Mouse (Mus musculus) cerebellum, adult 8-10 months (tissue): ENCODE measurements at regions not wholly inside any gene's neighbourhood (a gene's known extent, or its start where the extent isn't known, plus 50 kb on each side); places are given as distances from the start of the nearest gene placed in this dataset.

Experiments
- DNase-seq: peaks from one replicate; pipeline ENCODE4 v3.0.0; 2022

DNA sequence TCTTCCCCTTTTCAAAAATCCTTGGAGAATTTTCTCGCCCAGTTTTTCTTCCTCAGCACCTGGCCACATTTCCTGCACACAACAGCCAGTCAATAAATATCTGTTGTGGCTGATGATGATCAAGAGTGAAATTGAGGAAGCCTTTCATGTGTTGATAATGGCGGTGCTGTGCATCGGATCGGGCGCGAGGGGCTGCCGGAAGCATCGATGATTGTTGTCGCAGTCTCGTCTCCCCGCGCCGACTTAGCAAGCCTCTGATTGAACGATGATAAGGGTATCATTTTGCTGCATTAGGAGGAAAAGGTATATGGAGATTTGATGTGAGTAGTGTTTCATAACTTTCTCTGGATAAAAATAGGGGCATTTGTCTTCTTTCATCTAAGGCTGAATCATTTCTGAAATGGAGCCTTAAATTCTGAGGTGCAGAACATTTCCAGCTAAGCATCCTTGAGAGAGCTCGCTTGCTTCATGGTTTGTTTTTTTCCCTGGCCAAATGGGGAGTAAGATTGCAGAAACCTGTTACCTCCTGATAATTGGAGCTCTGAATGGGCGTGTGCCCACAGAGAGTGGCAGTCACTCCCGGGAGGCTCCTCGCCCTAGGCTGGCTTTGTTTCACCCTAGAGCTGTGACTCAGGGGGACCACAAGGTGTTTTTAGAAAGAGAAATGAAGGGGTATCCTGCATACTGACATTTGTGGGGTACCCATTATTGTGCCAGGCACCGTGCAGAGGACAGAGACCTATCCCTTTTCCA lies 94.8 kb upstream of the Podxl start:
- DNase-seq: no peak

DNA sequence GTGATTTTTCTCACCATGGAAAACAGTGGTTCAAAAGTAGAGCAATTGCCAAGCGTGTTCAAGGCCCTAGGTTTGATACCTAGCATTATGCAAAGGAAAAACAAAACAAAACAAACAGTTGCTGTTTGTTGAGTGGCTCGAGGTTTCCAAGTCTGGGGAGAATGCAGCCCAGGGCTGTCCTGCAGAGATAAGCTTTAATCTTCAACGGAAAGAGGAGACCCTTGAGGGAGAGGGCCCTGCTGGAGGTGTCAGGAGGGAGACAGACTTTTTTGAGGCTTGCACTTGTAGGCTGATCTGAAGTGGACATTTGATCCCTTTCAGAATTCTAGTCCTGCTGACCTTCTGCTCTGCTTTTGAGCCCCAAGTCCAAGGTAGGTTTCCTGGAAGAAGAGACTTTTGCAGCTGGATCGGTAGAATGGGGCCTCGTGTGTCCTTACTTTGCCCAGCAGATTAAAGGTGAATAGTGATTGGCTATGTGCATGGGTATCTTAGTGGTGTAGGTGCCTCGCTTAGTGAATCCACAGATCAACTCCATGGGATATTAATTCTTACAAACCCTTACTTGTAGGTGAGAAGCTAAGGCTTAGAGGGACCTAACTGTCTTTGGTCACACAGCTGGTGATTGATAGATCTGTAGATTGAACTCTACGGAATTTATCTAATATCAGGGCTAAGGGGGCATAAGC lies 87.2 kb upstream of the Podxl start:
- no peak for DNase-seq

DNA sequence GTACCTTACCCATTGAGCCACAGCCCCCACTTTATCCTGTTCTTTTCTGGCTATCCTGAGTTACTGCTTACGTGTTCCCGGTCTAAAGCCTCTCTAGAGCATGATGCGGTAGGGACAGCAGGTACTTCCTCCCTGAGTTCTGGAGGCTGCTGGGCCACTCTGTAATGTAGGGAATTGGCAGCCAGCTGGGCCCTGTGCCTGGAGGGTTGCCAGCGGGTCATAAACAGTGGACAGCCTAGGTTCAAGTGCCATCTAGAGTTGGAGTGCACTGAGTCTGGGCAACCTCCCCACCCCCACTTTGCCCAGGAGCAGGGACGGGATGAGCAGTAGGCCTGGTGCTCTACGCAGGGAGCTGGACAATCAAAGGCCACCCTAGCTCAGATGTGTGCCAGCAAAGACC lies 81.5 kb upstream of the Podxl start:
- DNase-seq: no peak

DNA sequence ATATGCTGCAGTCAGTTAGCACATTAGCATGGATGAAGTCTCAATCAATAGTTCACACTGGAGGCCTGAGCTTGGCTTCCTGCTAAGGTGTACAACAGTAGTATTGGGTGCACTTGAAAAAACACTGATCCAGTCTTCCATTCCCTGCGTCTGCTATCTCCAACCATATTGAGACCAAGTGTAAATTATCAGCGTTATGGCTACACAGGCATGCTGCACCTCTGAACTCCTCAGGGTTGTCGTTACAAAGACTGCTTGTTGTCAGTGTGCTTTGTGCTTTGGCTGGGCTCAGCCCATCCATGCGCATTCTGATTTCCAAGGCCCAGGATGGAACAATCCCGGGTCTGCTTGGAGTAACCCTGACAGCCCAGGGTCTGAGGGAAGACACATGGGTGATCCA lies 80.7 kb upstream of the Podxl start:
- DNase-seq: no peak

GRCm38 (mm10) chr6:31642451-31642942 lies 78.7 kb upstream of the Podxl start:
- DNase-seq: no peak

DNA sequence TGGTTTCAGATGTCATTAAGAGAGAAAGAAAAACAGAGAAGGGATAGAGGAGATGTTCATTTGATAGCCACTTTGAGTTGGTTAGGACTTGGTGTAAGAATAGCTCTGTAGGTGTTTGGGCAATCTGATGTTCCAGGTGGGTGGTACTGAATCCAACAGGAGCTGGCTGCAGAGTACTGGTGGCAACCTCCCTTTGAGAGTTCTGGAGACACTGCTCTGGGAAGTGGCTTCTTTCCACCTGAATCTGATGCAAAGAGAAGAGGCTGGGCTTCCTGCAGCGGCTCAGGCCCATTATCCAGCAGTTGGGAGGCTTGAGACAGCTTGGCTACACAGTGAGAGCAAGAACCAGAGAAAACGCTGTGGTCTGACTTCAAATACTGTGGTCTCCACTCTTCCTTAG lies 77.0 kb upstream of the Podxl start:
- DNase-seq: no peak

DNA sequence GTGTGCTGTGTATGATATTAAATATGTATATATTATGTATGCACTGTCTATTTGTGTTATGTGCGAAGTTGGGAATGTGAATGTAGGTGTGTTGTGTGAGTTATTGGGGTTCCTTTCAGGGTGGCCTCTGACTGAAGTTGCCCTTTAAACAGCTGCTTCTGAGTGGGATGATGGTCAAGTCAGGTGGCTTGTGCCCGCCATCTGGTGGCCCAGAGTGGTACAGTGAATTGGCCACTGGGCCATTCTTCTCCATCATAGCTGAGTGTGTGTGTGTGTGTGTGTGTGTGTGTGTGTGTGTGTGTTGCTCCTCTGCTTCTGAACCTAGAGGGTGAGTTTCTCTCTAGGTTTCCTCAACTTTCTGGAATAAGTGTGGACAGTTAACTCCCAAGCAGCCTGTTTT lies 75.7 kb upstream of the Podxl start:
- DNase-seq: peak; percentile 15

DNA sequence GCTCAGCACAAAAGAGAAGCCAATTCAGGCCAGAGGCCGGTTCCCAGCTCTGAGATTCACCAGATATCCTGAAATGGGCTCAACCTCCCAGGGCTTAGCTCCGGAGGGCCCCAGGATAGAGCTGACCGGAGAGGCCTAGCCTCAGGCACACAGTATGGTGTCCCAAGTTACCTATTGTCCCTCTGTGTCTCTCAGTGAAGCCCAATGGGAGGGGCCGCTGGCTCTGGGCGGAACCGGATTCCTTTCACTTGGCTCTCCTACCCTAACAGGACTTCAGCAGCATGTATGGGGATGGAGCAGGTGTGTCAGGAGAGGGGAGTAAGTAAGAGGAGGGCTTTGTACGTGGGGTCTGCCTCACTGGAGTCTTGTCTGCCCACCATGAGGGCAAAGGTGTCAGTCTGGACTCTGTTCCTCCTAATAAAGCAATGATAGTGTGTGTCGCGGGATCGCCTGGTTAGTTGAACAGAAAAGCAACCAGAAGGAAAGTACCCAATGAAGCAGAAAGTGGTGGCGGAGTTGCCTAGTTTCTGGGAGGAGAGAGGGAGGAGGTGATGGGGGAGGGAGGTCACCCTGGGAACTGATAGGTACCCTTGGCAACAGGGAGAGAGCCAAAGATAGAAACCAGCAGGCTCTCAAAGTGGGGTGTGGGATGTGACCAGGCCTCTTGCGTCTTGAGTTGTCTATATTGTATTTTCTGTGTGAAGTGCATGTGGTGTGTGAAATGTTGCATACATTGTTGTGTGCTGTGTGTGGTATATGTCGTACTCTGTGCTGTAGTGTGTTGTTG lies 74.8 kb upstream of the Podxl start:
- no peak for DNase-seq

DNA sequence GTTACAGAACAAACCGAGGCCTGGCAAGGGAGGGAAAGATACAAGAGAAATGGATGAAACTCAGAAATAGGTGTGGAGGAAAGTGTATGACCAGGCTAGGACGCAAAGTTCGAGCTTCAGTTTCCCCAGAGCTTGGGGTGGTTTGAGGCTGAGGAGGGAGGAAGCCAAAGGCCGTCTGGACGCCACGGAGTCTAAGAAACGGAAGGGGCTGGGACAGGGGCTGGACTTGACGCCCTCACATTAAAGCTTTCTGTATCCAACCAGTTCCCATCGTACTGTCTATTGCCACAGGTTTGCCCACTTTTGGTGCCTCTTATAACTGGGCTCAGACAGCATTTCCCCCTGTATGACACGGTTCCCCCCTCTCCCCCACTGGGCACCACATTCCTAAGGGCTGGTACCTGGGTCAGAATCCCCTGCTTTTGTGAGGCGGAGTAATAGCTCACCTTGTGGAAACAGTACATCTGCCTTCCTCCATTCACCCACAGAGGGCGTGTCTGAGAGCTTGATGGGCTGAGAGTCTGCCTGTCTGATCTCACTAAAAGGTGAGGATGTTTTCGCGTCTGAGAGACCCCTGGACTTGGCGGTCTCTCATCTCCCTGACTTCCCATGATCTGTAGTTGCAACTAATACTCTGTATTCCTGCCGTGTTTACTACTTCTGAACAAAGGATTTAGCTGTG lies 73.7 kb upstream of the Podxl start:
- no peak for DNase-seq

GRCm38 (mm10) chr6:31636954-31637353 lies 73.2 kb upstream of the Podxl start:
- no peak for DNase-seq

DNA sequence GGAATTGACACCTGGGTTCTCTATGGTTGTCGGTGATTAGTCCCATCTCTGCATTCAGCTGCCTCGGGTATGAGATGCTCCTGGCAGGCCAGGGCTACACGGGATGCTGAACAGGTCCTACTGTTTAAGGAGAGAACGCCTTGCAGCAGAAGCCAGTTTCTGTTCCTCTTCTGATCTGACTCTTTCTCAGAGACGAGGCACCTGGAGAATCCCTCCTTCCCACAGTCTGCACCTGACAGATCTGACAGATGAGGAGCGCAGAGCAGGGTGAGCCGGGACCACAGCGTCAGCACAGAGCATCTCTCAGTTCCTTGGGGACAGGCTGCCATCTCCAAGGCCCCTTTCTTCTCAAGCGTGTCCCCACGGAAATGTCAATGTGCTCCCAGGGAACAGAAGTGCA lies 68.7 kb upstream of the Podxl start:
- no peak for DNase-seq

GRCm38 (mm10) chr6:31630009-31630408 lies 66.2 kb upstream of the Podxl start:
- no peak for DNase-seq

DNA sequence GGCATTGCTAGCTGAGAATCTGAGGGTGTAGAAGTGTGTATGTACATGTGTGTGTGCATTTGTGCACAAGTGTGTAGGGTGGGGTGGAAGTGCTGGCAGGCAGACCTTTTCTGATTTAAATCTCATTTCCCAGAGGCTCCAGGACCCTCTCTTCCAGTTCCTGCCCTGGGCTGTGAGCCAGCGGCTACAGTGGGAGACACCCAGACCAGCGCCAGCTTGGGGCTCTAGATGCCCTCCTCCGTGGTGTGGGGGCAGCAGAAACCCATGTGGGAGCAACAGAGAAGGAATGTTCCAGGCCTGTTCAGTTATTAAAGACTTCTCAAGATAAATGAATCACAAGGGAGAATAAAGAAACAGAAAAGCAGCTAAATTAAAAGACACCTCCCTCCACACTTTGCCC lies 64.1 kb upstream of the Podxl start:
- DNase-seq: no peak

- no peak for DNase-seq
Measured at GRCm38 (mm10) chr6:31625055-31625454, 61.3 kb upstream of the Podxl start.

DNA sequence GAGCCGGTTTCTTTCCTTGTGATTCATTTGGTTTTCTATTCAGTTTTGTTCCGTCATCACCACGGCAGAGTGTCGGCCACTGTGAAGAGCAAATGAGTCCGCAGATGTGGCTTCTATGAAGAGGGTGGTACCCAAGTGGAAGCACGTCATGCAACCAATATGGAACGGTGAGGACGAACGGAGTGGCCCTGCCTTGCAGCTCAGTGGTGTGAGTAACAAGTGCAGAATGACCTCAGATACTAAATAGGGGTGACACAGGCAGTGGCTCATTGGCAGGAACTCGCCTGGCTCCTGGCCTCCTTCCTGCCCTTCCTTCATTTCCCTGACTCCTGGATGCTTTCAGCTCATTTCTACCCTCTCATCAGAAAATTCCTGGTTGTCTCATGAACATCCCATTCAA lies 60.6 kb upstream of the Podxl start:
- DNase-seq: no peak

- DNase-seq: no peak
Measured at GRCm38 (mm10) chr6:31621023-31621422, 57.2 kb upstream of the Podxl start.

DNA sequence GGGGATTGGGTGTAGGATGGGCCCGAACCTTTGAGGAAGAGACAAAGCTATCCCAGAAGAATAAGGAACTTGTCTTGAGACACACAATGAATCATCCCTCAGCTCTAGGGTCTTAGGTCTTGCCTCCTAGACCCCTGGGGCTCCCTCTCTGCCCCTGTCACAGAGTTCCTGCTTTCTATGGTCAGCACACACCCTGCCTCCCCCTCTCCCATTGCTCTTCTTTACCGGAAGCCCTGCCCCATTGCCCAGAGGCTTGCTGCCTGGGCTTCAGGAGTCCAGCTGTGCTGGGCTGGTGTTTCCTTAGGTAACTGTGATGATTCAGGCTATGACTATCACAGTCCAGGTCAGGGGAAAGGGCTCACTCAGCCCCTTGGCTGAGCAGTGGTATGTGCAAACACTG lies 55.1 kb upstream of the Podxl start:
- DNase-seq: no peak

DNA sequence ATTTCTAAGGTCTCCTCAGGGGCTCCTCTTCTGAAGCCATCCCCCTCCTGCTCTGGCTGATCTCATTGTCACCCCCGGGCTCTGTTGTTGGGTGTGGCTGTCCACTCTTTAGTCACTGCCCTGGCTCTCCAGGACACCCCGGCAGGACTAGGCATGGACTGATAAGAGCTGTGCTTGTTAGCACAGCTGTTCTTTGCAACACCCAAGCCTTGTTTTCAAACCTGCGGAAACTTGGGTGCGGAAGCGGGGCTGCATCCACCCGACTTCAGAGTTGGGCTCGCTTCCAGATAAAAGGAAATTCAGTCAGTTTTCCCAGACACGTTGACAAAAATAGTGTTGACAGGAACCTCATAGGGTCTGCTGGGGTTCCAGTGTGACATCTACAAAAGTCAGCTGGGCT lies 53.6 kb upstream of the Podxl start:
- DNase-seq: no peak

DNA sequence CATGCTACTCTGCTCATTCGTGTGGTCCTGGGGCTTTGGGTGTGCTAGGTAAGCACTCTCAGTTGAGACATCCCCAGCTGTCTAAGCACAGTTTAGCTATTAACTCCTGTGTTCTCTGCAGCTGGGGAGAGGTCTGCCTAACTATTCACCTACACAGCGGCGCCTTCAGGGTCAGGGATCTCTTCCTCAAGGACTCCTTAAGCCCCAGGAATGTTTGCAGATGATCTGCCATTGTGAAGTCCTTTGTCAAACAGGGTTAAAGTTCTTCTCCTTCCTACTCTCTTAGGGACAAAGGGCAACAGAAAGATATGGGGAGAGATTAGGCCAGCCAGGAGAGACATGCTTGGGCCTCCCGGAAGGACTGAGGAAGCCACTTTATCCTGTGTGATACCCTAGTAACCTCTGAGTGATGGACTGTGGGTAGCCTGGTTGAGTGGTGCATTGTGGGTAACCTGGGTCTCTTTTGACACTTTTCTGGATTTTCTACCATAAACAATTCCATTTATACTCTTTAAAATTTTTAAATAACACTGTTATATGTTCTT lies 51.7 kb upstream of the Podxl start:
- DNase-seq: no peak

DNA sequence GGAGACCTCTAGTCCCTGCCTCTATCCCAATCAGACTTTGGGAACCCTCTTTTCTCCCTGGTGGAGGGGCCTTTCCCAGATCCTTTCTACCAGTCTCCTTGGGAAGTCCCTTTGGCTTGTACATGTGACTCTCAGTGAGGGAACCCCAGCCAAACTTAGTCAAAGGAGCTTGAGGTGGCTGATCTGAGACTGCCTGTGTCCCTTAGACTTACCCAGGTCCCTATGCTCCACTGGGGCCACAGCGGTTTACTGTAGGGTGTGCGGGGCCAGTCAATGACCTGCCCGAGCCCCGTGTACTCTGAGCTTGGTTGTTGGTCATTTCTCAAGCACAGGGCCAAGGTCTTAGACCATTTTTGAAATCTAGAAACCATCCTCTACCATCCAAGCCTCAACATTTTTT lies 50.8 kb upstream of the Podxl start:
- DNase-seq: no peak

DNA sequence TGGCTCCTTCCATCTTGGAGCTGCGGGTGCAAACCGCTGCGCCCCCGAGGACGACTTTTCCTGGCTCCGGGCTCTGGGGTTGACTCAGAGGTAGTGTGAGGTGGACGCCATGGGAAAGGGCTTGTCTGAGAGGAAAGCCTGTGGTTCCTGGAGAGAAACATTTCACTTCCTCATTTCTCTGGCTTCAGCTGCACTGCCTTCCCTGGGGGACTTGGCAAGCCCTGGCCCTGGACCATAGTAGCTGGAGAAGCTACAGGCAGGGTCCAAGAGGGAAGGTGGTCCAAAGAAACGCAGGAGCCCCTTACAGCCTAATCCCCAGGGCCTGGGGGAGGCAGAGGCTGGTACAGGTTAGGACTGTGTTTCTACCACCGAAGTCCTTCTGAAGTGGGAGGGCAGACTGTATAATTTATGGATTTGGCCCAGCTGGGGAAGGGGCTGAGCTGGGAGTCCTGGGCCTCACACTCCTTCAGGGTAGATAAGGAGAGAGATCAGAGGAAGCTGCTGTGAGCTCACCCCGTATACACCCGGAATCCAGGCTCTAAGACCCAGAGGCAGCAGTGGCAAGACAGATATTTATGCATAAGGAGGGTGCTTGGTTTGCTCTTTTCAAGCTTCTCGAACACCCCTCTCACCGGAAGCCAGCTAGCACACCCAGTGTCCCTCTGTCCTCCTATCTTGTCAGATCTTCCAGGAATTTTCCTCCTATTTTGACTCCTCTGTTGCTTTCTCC lies 50.0 kb upstream of the Podxl start:
- no peak for DNase-seq
